Mouse (Mus musculus) spleen, postnatal 0 days (tissue): Measurements from ENCODE around the gene Shc4. TPM values are rescaled to one million over a fixed set of nuclear protein-coding genes. Genes with fewer than 3 reads are reported as not detected.

Source experiments
- polyA plus RNA-seq: library from polyadenylated mRNA; unstranded; fragments of >200 nt; fragmentation: Nextera tagmentation; extraction: Ambion mirVana; gene quantifications from 2 replicates; pipeline ENCODE4 v1.2.1, GENCODE M21; 2015

Gene Shc4
- polyA plus RNA-seq = 0.96 and 1.0 TPM in 2 replicates

GRCm38 (mm10) chr2:125724086-125724430 lies at the start of gene Shc4:
Shc4 (minus strand) TSS chr2:125724148.

GRCm38 (mm10) chr2:125672957-125673631 lies 50.9 kb downstream of the Shc4 start, which contains the start of gene Eid1:
Eid1 (plus strand) TSS chr2:125673095.

GRCm38 (mm10) chr2:125624837-125625351 lies 99.1 kb downstream of the Shc4 start, which contains the start of gene Cep152:
Cep152 (minus strand) TSS chr2:125625113.

Other genes starting within 250 kb of the Shc4 start
- 0.16 and 0.19 TPM in 2 replicates for gene Gm9913, start 219.1 kb downstream of the Shc4 start, polyA plus RNA-seq
- gene Fbn1, start 216.2 kb downstream of the Shc4 start, polyA plus RNA-seq = 9.2 and 11.1 TPM in 2 replicates
- 5.6 and 5.7 TPM in 2 replicates for gene Cep152, start 99.0 kb downstream of the Shc4 start, polyA plus RNA-seq
- gene Eid1, start 51.1 kb downstream of the Shc4 start, polyA plus RNA-seq = 95.0 and 99.8 TPM in 2 replicates
- 8.1 and 11.8 TPM in 2 replicates for gene Secisbp2l, start 58.7 kb upstream of the Shc4 start, polyA plus RNA-seq
- gene Galk2, start 135.0 kb upstream of the Shc4 start, polyA plus RNA-seq = 9.8 and 13.8 TPM in 2 replicates
- 36.5 and 38.0 TPM in 2 replicates for gene Cops2, start 135.0 kb upstream of the Shc4 start, polyA plus RNA-seq